Comparison of ENCODE assay signal across 1 mouse cellular context in the genomic region with DNA sequence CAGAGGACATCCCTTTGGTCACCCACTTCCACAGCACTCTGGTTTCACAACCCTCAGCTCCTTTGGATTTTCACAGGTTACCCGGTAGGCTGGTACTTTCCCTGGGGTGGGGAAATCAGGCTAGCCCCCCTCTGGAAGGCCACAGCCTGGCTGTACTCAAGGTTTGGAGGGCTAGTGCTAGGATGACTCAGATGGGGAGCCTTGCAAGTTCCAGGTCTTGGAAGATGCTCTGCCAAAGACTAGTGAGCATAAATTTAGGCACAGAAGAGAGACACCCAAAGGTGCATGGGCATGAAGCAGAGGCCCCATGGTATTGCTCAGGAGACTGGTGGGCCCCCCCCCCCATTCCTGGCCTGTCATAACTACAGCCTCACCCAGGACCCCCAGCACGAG.
TF ChIP-seq lines count a peak whose summit lies in the region.

No protein-coding gene starts in this region.

TF ChIP-seq in MEL, 35 proteins besides CTCF, POLR2A, EP300 and RAD21 (continued from another document):
- TF ChIP-seq HCFC1 (IDR thresholded peaks at IDR 0.05; ENCODE audit: low read depth, low read length) (no peak), MEF2A (IDR thresholded peaks at IDR 0.05; ENCODE audit: extremely low read depth, insufficient replicate concordance, low read depth, low read length, poor library complexity, severe bottlenecking) (no peak)
TF ChIP-seq in MEL: peak in this region for 0.
